Mouse (Mus musculus): ENCODE measurements around the gene E2f1. TPM values are rescaled to one million over a fixed set of nuclear protein-coding genes. Genes with fewer than 3 reads are reported as not detected.

E2f1 gene
- 24.1 and 24.4 TPM in 2 replicates for polyA plus RNA-seq (2012; rRNA removed)

GRCm38 (mm10) chr2:154569836-154570286 lies at the start of gene E2f1:
TSS of gene E2f1 (minus strand) at chr2:154569892.

GRCm38 (mm10) chr2:154613118-154614115 lies 43.7 kb upstream of the E2f1 start, which contains the start of the genes Zfp341 and 4930519P11Rik:
TSS of gene Zfp341 (plus strand) at chr2:154613297.
TSS of gene 4930519P11Rik (minus strand) at chr2:154613437.

GRCm38 (mm10) chr2:154603638-154604153 lies 34.0 kb upstream of the E2f1 start, which contains the start of gene Pxmp4:
TSS of gene Pxmp4 (minus strand) at chr2:154603708.

GRCm38 (mm10) chr2:154558264-154559039 lies 11.2 kb downstream of the E2f1 start, which contains the start of gene Necab3:
TSS of gene Necab3 (minus strand) at chr2:154558890.

DNA sequence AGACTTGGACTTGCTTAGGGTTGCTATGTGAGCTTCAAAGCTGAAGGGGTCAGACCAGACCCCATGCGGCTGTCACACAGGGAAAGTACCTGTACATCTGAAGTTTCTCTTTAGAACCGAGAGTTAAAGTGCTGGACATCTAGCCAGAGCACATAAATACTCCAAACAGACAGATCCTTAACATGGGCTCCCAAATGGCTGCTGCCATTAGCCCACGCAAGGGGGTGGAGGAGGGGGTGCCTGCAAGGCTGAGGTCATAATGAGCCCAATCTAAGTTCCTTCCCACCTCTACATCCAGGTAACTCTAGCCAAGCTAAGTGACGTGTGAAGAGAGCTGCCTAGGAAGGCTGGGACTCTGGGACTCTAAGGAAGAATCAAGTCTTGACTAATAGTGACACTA lies 18.2 kb downstream of the E2f1 start, which contains the start of gene Actl10:
Gene Actl10, plus strand, starts transcription at position 301 of the 400 bp plus-strand sequence.

GRCm38 (mm10) chr2:154546711-154547110 lies 23.0 kb downstream of the E2f1 start, which contains the start of gene 1700003F12Rik:
TSS of gene 1700003F12Rik (plus strand) at chr2:154547085.

Other genes with a start within 250 kb of the E2f1 start
- gene Cdk5rap1, start 196.9 kb downstream of the E2f1 start, polyA plus RNA-seq (2012; rRNA removed), result 7.7 and 12.4 TPM in 2 replicates
- 1.5 TPM in 2 replicates for gene Snta1, start 161.8 kb downstream of the E2f1 start, polyA plus RNA-seq (2012; rRNA removed)
- 3.8 and 4.3 TPM in 2 replicates for gene Cbfa2t2, start 133.4 kb downstream of the E2f1 start, polyA plus RNA-seq (2012; rRNA removed)
- 0.90 and 1.3 TPM in 2 replicates for gene 1700003F12Rik, start 22.8 kb downstream of the E2f1 start, polyA plus RNA-seq (2012; rRNA removed)
- gene Actl10, start 18.1 kb downstream of the E2f1 start, polyA plus RNA-seq (2012; rRNA removed), result not detected in 2 replicates
- gene Necab3, start 11.0 kb downstream of the E2f1 start, polyA plus RNA-seq (2012; rRNA removed), result 0.60 and 1.1 TPM in 2 replicates
- gene Pxmp4, start 33.8 kb upstream of the E2f1 start, polyA plus RNA-seq (2012; rRNA removed), result 16.6 and 18.4 TPM in 2 replicates
- 3.3 and 3.6 TPM in 2 replicates for gene Zfp341, start 43.4 kb upstream of the E2f1 start, polyA plus RNA-seq (2012; rRNA removed)
- 0.18 and 0.36 TPM in 2 replicates for gene 4930519P11Rik, start 43.5 kb upstream of the E2f1 start, polyA plus RNA-seq (2012; rRNA removed)
- gene Chmp4b, start 81.8 kb upstream of the E2f1 start, polyA plus RNA-seq (2012; rRNA removed), result 82.8 and 96.6 TPM in 2 replicates
- not detected in 2 replicates for gene Gm14214, start 200.1 kb upstream of the E2f1 start, polyA plus RNA-seq (2012; rRNA removed)
- gene Raly, start 221.2 kb upstream of the E2f1 start, polyA plus RNA-seq (2012; rRNA removed), result 232 and 250 TPM in 2 replicates
- gene a, start 221.5 kb upstream of the E2f1 start, polyA plus RNA-seq (2012; rRNA removed), result 0.31 and 0.41 TPM in 2 replicates